Mouse (Mus musculus) MEL (cell line): ENCODE data around the gene Spast. TPM values are rescaled to one million over a fixed set of nuclear protein-coding genes. Genes with fewer than 3 reads are reported as not detected.
A peak's percentile ranks its signal among the peaks of the same experiment; 100 is the strongest.

ENCODE experiments used
- DNase-seq: peaks from one replicate; pipeline ENCODE4 v3.0.0; 2011; ENCODE audit warnings: low read depth, low spot score
- H3K27ac ChIP-seq: 2 replicates; pipeline ENCODE4 v1.5.1; 2012; ENCODE audit warnings: low read depth, mild to moderate bottlenecking, control low read depth, low read length, moderate library complexity; ENCODE audit not compliant: control insufficient read depth
- H3K27me3 ChIP-seq, 2 experiments: fragments of 150-350 bp in 1 of 2; sonication (generic) in 1 of 2; 2 replicates each; pipeline ENCODE4 v1.6.1; 2012; ENCODE audit warnings: low read length in 2 of 2, mild to moderate bottlenecking in 2 of 2, improper control_type of control experiment in 1 of 2, moderate library complexity in 1 of 2; ENCODE audit not compliant: insufficient read depth in 2 of 2, control insufficient read depth in 1 of 2
- H3K36me3 ChIP-seq, 2 experiments: 2 replicates each; pipeline ENCODE4 v1.6.1; 2012 to 2014; ENCODE audit warnings: low read length in 2 of 2, improper control_type of control experiment in 1 of 2, inconsistent platforms in 1 of 2, mild to moderate bottlenecking in 1 of 2; ENCODE audit not compliant: insufficient read depth in 2 of 2, control insufficient read depth in 1 of 2
- H3K4me1 ChIP-seq, 2 experiments: fragments of 150-350 bp in 1 of 2; sonication (generic) in 1 of 2; 2 replicates each; pipeline ENCODE4 v1.6.1; 2012; ENCODE audit warnings: low read length in 2 of 2, improper control_type of control experiment in 1 of 2, mild to moderate bottlenecking in 1 of 2; ENCODE audit not compliant: insufficient read depth in 2 of 2, control insufficient read depth in 1 of 2
- H3K4me3 ChIP-seq, 2 experiments: fragments of 150-350 bp in 1 of 2; sonication (generic) in 1 of 2; 2 replicates each; pipeline ENCODE4 v1.5.1; 2012; ENCODE audit warnings: low read depth in 2 of 2, low read length in 2 of 2, mild to moderate bottlenecking in 2 of 2, moderate library complexity in 2 of 2, control low read depth in 1 of 2, improper control_type of control experiment in 1 of 2; ENCODE audit not compliant: control insufficient read depth in 1 of 2, insufficient read depth in 1 of 2
- H3K79me2 ChIP-seq: 2 replicates; pipeline ENCODE4 v1.6.1; 2012; ENCODE audit warnings: mild to moderate bottlenecking, low read length, moderate library complexity; ENCODE audit not compliant: control insufficient read depth, poor library complexity, insufficient read depth
- H3K9ac ChIP-seq: 2 replicates; pipeline ENCODE4 v1.6.1; 2012; ENCODE audit warnings: low read depth, mild to moderate bottlenecking, control low read depth, low read length, moderate library complexity; ENCODE audit not compliant: control insufficient read depth, poor library complexity, severe bottlenecking
- H3K9me3 ChIP-seq: fragments of 150-350 bp; sonication (generic); replicated peaks from 2 replicates; pipeline ENCODE4 v1.6.1; 2012; ENCODE audit warnings: mild to moderate bottlenecking, low read length, improper control_type of control experiment, moderate library complexity; ENCODE audit not compliant: insufficient read depth
- BHLHE40 ChIP-seq: IDR thresholded peaks from 2 replicates; pipeline ENCODE4 v1.6.1; 2012; ENCODE audit warnings: low read depth, mild to moderate bottlenecking, inconsistent platforms, low read length, improper control_type of control experiment, borderline replicate concordance
- CHD1 ChIP-seq: IDR thresholded peaks from 2 replicates; pipeline ENCODE4 v1.6.1; 2012; ENCODE audit warnings: low read depth, mild to moderate bottlenecking, inconsistent platforms, low read length, improper control_type of control experiment
- CHD2 ChIP-seq: IDR thresholded peaks from 2 replicates; pipeline ENCODE4 v1.6.1; 2011; ENCODE audit warnings: low read length, improper control_type of control experiment
- E2F4 ChIP-seq: IDR thresholded peaks from 2 replicates; pipeline ENCODE4 v1.6.1; 2011; ENCODE audit warnings: low read depth, low read length, improper control_type of control experiment, borderline replicate concordance
- EP300 ChIP-seq, 2 experiments: IDR thresholded peaks; 2 replicates each; pipeline ENCODE4 v1.6.1; 2011; ENCODE audit warnings: improper control_type of control experiment in 2 of 2, low read length in 2 of 2, low read depth in 1 of 2, mild to moderate bottlenecking in 1 of 2
- ETS1 ChIP-seq: IDR thresholded peaks from 2 replicates; pipeline ENCODE4 v1.6.1; 2012; ENCODE audit warnings: low read depth, mild to moderate bottlenecking, inconsistent platforms, low read length, improper control_type of control experiment, moderate library complexity
- GATA1 ChIP-seq: IDR thresholded peaks from 2 replicates; pipeline ENCODE4 v1.6.1; 2011; ENCODE audit warnings: low read depth, low read length, improper control_type of control experiment
- JUND ChIP-seq: IDR thresholded peaks from 2 replicates; pipeline ENCODE4 v1.6.1; 2011; ENCODE audit warnings: low read depth, mild to moderate bottlenecking, improper control_type of control experiment, low read length
- KAT2A ChIP-seq: conservative IDR thresholded peaks from 2 replicates; pipeline ENCODE4 v1.6.1; 2012; ENCODE audit warnings: low read depth, low read length, improper control_type of control experiment, inconsistent platforms
- MAFK ChIP-seq: IDR thresholded peaks from 2 replicates; pipeline ENCODE4 v1.6.1; 2011; ENCODE audit warnings: low read depth, mild to moderate bottlenecking, low read length, improper control_type of control experiment, borderline replicate concordance
- MAZ ChIP-seq: IDR thresholded peaks from 2 replicates; pipeline ENCODE4 v1.6.1; 2012; ENCODE audit warnings: low read depth, mild to moderate bottlenecking, inconsistent platforms, low read length, improper control_type of control experiment
- MEF2A ChIP-seq: IDR thresholded peaks from 2 replicates; pipeline ENCODE4 v1.6.1; 2014; ENCODE audit warnings: low read depth, mild to moderate bottlenecking, inconsistent platforms, low read length, improper control_type of control experiment; ENCODE audit not compliant: poor library complexity, insufficient replicate concordance, severe bottlenecking; ENCODE audit errors: extremely low read depth
- MXI1 ChIP-seq: IDR thresholded peaks from 2 replicates; pipeline ENCODE4 v1.6.1; 2011; ENCODE audit warnings: mild to moderate bottlenecking, low read depth, low read length, improper control_type of control experiment
- MYC ChIP-seq: IDR thresholded peaks from 2 replicates; pipeline ENCODE4 v1.6.1; 2011; ENCODE audit warnings: low read depth, mild to moderate bottlenecking, low read length, improper control_type of control experiment, moderate library complexity
- NELFE ChIP-seq: IDR thresholded peaks from 2 replicates; pipeline ENCODE4 v1.6.1; 2011; ENCODE audit warnings: low read depth, low read length, improper control_type of control experiment
- NRF1 ChIP-seq: IDR thresholded peaks from 2 replicates; pipeline ENCODE4 v1.6.1; 2014; ENCODE audit warnings: low read depth, mild to moderate bottlenecking, inconsistent platforms, low read length, improper control_type of control experiment, moderate library complexity; ENCODE audit not compliant: poor library complexity, insufficient read depth, severe bottlenecking
- POLR2AphosphoS5 ChIP-seq: IDR thresholded peaks from 2 replicates; pipeline ENCODE4 v1.6.1; 2012; ENCODE audit warnings: low read depth, borderline replicate concordance, mild to moderate bottlenecking, inconsistent platforms, low read length, moderate library complexity, mixed read lengths
- RCOR1 ChIP-seq: IDR thresholded peaks from 2 replicates; pipeline ENCODE4 v1.6.1; 2012; ENCODE audit warnings: low read depth, mild to moderate bottlenecking, inconsistent platforms, low read length, improper control_type of control experiment
- TAL1 ChIP-seq: IDR thresholded peaks from 2 replicates; pipeline ENCODE4 v1.6.1; 2012; ENCODE audit warnings: mild to moderate bottlenecking, inconsistent platforms, low read length, moderate library complexity, mixed read lengths
- TBP ChIP-seq: IDR thresholded peaks from 2 replicates; pipeline ENCODE4 v1.8.0; 2011; ENCODE audit warnings: low read depth, low read length, improper control_type of control experiment
- TCF12 ChIP-seq: IDR thresholded peaks from 2 replicates; pipeline ENCODE4 v1.6.1; 2014; ENCODE audit warnings: low read depth, mild to moderate bottlenecking, inconsistent platforms, low read length, improper control_type of control experiment, moderate library complexity
- UBTF ChIP-seq: IDR thresholded peaks from 2 replicates; pipeline ENCODE4 v1.6.1; 2012; ENCODE audit warnings: low read depth, mild to moderate bottlenecking, inconsistent platforms, low read length, improper control_type of control experiment, moderate library complexity, borderline replicate concordance; ENCODE audit not compliant: insufficient read depth
- USF1 ChIP-seq: IDR thresholded peaks from 2 replicates; pipeline ENCODE4 v1.6.1; 2014; ENCODE audit warnings: low read depth, mild to moderate bottlenecking, inconsistent platforms, low read length, improper control_type of control experiment, moderate library complexity
- ZC3H11A ChIP-seq: IDR thresholded peaks from 2 replicates; pipeline ENCODE4 v1.6.1; 2012; ENCODE audit warnings: low read depth, mild to moderate bottlenecking, inconsistent platforms, low read length, improper control_type of control experiment
- ZKSCAN1 ChIP-seq: IDR thresholded peaks from 2 replicates; pipeline ENCODE4 v1.6.1; 2012; ENCODE audit warnings: low read depth, mild to moderate bottlenecking, inconsistent platforms, low read length, improper control_type of control experiment, moderate library complexity
- ZMIZ1 ChIP-seq: IDR thresholded peaks from 2 replicates; pipeline ENCODE4 v1.6.1; 2012; ENCODE audit warnings: low read depth, mild to moderate bottlenecking, inconsistent platforms, low read length, improper control_type of control experiment, moderate library complexity
- ZNF384 ChIP-seq: IDR thresholded peaks from 2 replicates; pipeline ENCODE4 v1.6.1; 2012; ENCODE audit warnings: low read depth, mild to moderate bottlenecking, inconsistent platforms, low read length, improper control_type of control experiment
- polyA plus RNA-seq, 2 experiments: library from polyadenylated mRNA; stranded (reverse) in 1 of 2; unstranded in 1 of 2; fragments of >175 nt in 1 of 2; fragments of >200 nt in 1 of 2; gene quantifications; 2 replicates each; pipeline versions ENCODE4 v1.2.1 to v1.2.4; 2012; ENCODE audit warnings: low replicate concordance in 2 of 2, low read depth in 1 of 2; ENCODE audit not compliant: insufficient read length in 2 of 2, insufficient read depth in 1 of 2, missing spikeins in 1 of 2
- total RNA-seq: library from RNA; depleted of rRNA; stranded (reverse); fragments of 300-350 nt; gene quantifications from 2 replicates; pipeline ENCODE4 v1.2.3, GENCODE M21; 2012

Spast gene
- total and polyA plus RNA-seq, 3 experiments = 29.0 to 35.2 TPM; not detected in 1

DNA sequence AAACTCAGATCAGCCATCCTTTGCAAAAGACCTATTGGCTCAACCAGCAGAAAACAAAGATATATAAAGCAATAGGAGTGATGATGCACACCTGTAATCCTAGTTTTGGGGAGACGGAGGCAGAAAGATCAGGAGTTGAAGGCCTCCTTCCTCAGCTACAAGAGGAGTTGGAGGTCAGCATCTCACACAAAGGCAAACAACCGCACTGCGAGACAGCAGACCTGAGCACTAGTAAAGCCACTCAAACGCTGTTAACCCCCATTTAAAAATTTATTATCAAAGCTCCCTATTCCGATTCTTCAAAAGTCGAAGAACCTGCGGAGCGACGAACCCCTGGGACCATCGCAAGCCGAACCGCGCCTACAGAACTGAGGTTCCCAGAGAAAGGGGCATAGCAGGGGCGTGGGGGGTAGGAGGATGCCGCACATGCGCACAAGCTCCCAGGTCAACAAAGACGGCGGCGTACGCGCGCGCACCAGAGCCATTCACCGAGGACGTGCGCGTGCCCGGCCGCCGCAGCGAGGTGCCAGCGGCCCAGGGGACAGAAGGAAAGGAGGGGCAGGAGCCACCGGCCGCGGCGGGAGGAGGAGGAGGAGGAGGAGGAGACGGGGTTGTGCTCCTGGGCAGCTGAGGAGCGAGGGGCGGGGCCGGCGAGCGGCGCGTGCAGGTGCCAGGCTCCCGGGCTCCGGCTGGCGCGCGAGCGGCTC is 409 bp upstream of the Spast start (continued):
- TF ChIP-seq NRF1 (peak; percentile 82), CHD2 (no peak), ETS1 (no peak)

DNA sequence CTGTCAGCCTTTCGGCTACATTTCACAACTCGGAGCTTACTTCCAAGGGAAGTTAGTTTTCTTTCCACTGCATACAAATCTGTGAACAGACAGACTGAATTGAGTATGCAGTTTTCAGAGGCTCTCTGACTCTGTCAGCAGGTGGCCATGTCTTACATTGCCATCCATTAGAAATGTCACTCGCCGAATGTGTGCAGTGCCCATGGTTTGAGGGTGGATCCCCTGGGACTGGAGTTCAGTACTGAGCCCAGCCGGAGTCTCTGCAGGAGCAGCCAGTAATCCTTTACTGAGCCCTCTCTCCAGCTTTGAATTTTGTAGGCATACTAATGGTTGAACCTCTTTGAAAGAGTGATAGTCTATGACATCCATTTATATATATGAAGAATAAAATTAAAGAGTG is 2.4 kb downstream of the Spast start:
- DNase-seq = no peak
- TF ChIP-seq TAL1 = no peak
- no peak for TF ChIP-seq USF1
- no peak for TF ChIP-seq KAT2A
- TF ChIP-seq ZKSCAN1 = no peak
- no peak for TF ChIP-seq MAZ
- TF ChIP-seq, all 39 proteins: peak for 0
- Histone ChIP-seq H3K4me3 (no peak overlapping the region), H3K9me3 (no peaks in the 10 kb centered on the region), H3K36me3 (peaks cover 0 to 11% of the 10 kb centered on the region in 2 experiments), H3K27me3 (no peaks in the 10 kb centered on the region), H3K79me2 (peaks cover 46% of the 10 kb centered on the region), H3K9ac (no peak overlapping the region), H3K27ac (no peak overlapping the region), H3K4me1 (peaks cover 3 to 16% of the 10 kb centered on the region in 2 experiments)

DNA sequence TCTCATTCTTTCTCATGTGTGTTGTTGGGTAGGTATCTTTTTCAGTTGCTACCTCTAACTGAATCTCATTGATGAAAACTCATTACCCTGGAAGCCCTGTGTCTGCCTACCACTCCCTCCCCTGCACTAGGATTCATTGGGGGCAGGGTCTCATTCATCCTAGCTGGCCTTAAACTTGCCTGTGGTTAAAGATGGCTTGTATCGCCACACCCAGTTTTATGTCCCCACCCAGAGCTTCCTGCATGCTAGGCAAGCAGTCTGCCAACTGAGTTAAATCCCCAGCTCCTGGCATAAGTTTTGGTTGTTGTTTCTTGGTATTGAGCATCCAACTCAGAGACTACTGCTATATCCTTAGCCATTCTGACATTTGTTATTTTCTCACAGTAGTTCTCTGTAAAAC is 24.8 kb downstream of the Spast start:
- TF ChIP-seq MXI1 (no peak), BHLHE40 (no peak), ZMIZ1 (no peak), TCF12 (no peak), CHD2 (no peak), MEF2A (no peak), ZC3H11A (no peak), JUND (no peak), GATA1 (no peak), E2F4 (no peak), RCOR1 (no peak), MYC (no peak), MAFK (no peak), UBTF (no peak), ZNF384 (no peak), NELFE (no peak), EP300 (IDR thresholded peaks at IDR 0.05; ENCODE audit: low read depth in 1 of 2, low read length in 2 of 2) (no peak), TBP (no peak), CHD1 (no peak), POLR2AphosphoS5 (no peak)
- Histone ChIP-seq H3K79me2 (no peaks in the 10 kb centered on the region), H3K4me1 (no peaks in the 10 kb centered on the region), H3K27ac (no peak overlapping the region), H3K27me3 (no peaks in the 10 kb centered on the region), H3K9ac (no peak overlapping the region), H3K4me3 (no peak overlapping the region), H3K36me3 (peaks cover 0 to 14% of the 10 kb centered on the region in 2 experiments; a peak in 2 of 4 replicates), H3K9me3 (no peaks in the 10 kb centered on the region)
- DNase-seq = no peak
